Mouse (Mus musculus) neural tube, postnatal 0 days (tissue): Measurements from ENCODE around the gene Zfp263. TPM values are rescaled to one million over a fixed set of nuclear protein-coding genes. Genes with fewer than 3 reads are reported as not detected.

Experiments used
- polyA plus RNA-seq: library from polyadenylated mRNA; unstranded; fragments of >200 nt; fragmentation: Nextera tagmentation; extraction: Ambion mirVana; gene quantifications from 2 replicates; pipeline ENCODE4 v1.2.1, GENCODE M21; 2015

Zfp263 gene
- polyA plus RNA-seq: 29.6 and 30.3 TPM in 2 replicates

GRCm38 (mm10) chr16:3743503-3744185, at the start of gene Zfp263:
Gene Zfp263 (plus strand): TSS chr16:3744093.

DNA sequence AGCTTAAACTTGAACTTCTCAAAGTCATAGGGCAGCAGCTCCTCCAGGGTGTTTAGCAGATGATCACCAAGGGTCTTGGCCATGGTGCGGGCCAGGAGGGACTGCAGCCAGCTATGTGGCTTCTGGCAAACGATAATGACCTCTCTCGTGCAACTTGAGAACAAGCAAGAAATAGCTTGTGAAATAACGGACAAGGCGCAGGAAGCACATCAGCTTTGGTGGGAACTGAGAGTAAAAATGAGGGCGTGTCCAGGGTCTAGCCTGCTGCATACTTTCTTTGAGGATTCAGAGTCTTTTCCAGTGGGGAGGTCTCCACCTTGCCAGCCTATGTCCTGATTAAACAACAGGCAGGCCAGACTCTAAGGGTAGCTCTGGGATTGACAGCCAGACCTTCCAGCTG, 25.9 kb upstream of the Zfp263 start, which contains the start of gene Mefv:
TSS of gene Mefv (minus strand) at position 118 of the 400 bp plus-strand sequence.

Other genes with a start within 250 kb of the Zfp263 start
- not detected in 2 replicates for gene Olfr161, start 153.1 kb upstream of the Zfp263 start, polyA plus RNA-seq
- gene Mefv, start 26.0 kb upstream of the Zfp263 start, polyA plus RNA-seq: not detected in 2 replicates
- gene Olfr15, start 86.8 kb downstream of the Zfp263 start, polyA plus RNA-seq: not detected in 2 replicates
- 1.4 TPM in 2 replicates for gene Zfp174, start 103.2 kb downstream of the Zfp263 start, polyA plus RNA-seq
- 84.0 and 93.7 TPM in 2 replicates for gene Naa60, start 128.3 kb downstream of the Zfp263 start, polyA plus RNA-seq
- gene Zfp597, start 140.5 kb downstream of the Zfp263 start, polyA plus RNA-seq: 9.1 and 9.5 TPM in 2 replicates
- gene Gm20695, start 140.6 kb downstream of the Zfp263 start, polyA plus RNA-seq: 3.0 and 6.1 TPM in 2 replicates
- 12.0 and 12.7 TPM in 2 replicates for gene 1700037C18Rik, start 164.6 kb downstream of the Zfp263 start, polyA plus RNA-seq
- gene Cluap1, start 164.7 kb downstream of the Zfp263 start, polyA plus RNA-seq: 43.7 and 47.0 TPM in 2 replicates
- 0.50 and 0.52 TPM in 2 replicates for gene Nlrc3, start 232.5 kb downstream of the Zfp263 start, polyA plus RNA-seq